Mouse (Mus musculus): Measurements from ENCODE around the gene Spert.

DNA sequence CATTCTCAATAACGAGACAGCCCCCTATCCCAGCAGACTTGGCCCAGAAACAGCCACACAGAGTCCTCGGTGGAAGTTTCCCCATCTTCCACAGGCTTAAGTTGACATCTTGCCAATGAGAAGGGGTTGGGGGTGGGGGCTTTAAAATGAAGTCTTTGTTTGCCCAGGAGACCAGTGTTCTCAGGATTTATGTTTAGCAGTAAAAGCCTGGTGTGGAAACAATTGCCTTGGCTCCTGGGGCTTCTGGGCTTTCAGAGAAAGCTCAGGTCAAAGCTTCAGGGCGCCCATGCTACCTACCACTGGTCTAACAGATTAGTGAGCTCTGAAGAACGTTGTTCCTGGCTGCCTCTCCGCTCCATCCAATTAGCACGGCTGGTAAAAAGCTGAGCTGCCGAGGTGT is 43.2 kb upstream of the Spert start:
- TF ChIP-seq CTCF (IDR thresholded peaks at IDR 0.05; ENCODE audit: extremely low read depth, insufficient read depth, insufficient read length, insufficient replicate concordance), result no peak
- no peak for TF ChIP-seq POLR2A (IDR thresholded peaks at IDR 0.05; ENCODE audit: low read depth, low read length)

Measured in spleen, adult 2 months (tissue).